ENCODE assay signal across 10 mouse cellular contexts in the genomic region with DNA sequence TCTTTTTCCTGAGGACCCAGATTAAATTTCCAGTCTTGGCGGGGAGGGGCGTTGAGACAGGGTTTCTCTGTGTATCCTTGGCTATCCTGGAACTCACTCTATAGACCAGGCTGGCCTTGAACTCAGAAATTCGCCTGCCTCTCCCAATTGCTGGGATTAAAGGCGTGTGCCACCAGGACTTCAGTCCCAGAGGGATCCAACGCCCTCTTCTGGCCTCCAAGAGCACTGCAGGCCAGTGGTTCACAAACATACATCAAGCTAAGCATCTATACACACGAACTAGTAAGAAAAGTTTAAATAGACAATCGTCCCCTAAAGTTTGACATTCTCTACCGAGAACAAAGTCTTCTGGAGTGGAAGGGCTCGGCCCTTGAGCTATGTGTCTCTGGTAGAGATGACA.
DNase-seq lines count a peak whose midpoint lies in the region; ATAC-seq and TF ChIP-seq lines count a peak whose summit lies in the region.
"Had no signal": no experiment of that assay in that cellular context is flagged by ENCODE, and none has a peak within 500 bp of the region (broad histone marks: within the 10 kb centered on the region; RNA-seq: fewer than 3 reads in every experiment).

No protein-coding gene starts in this region.

- H3K9me3 ChIP-seq in midbrain, postnatal 0 days (ENCODE audit: low read length), result no peaks in the 10 kb centered on the region
- no peaks in the 10 kb centered on the region for H3K9me3 ChIP-seq in midbrain, embryonic 14.5 days (ENCODE audit: control insufficient read depth, low read length)
- H3K9me3 ChIP-seq in hindbrain, embryonic 14.5 days (ENCODE audit: control insufficient read depth, low read length), result no peaks in the 10 kb centered on the region
- no peaks in the 10 kb centered on the region for H3K9me3 ChIP-seq in forebrain, embryonic 11.5 days (ENCODE audit: control insufficient read depth, low read length)
- H3K9me3 ChIP-seq: neural tube, embryonic 15.5 days had no signal

- no peaks in the 10 kb centered on the region for H3K27me3 ChIP-seq in midbrain, postnatal 0 days (ENCODE audit: insufficient read depth, low read length)
- no peaks in the 10 kb centered on the region for H3K27me3 ChIP-seq in midbrain, embryonic 14.5 days (ENCODE audit: control insufficient read depth, insufficient read depth, low read length)
- H3K27me3 ChIP-seq in hindbrain, embryonic 14.5 days (ENCODE audit: control insufficient read depth, insufficient read depth, low read length), result no peaks in the 10 kb centered on the region
- H3K27me3 ChIP-seq in forebrain, embryonic 11.5 days (ENCODE audit: control insufficient read depth, insufficient read depth, low read length), result no peaks in the 10 kb centered on the region
- H3K27me3 ChIP-seq: neural tube, embryonic 15.5 days had no signal

- H3K4me1 ChIP-seq in midbrain, postnatal 0 days (ENCODE audit: insufficient read depth, low read length), result no peaks in the 10 kb centered on the region
- no peaks in the 10 kb centered on the region for H3K4me1 ChIP-seq in midbrain, embryonic 14.5 days (ENCODE audit: control insufficient read depth, insufficient read depth, low read length)
- H3K4me1 ChIP-seq in hindbrain, embryonic 14.5 days (replicated peaks; ENCODE audit: control insufficient read depth, insufficient read depth, low read length), result no peaks in the 10 kb centered on the region
- H3K4me1 ChIP-seq in forebrain, embryonic 11.5 days (replicated peaks; ENCODE audit: control insufficient read depth, insufficient read depth, low read length), result no peaks in the 10 kb centered on the region

- WGBS in midbrain, postnatal 0 days, result 74% methylated on average over 9 of the region's 9 CpGs
- WGBS in midbrain, embryonic 14.5 days, result 73% methylated on average over 9 of the region's 9 CpGs
- 78% methylated on average over 9 of the region's 9 CpGs for WGBS in hindbrain, embryonic 14.5 days
- 76% methylated on average over 9 of the region's 9 CpGs for WGBS in forebrain, embryonic 11.5 days

- TF ChIP-seq CTCF in midbrain, postnatal 0 days (IDR thresholded peaks at IDR 0.05), result peak; percentile 48

- H3K36me3 ChIP-seq in midbrain, postnatal 0 days (ENCODE audit: insufficient read depth, low read length), result no peaks in the 10 kb centered on the region
- peaks cover under 1% of the 10 kb centered on the region; the same call in 1 of the 2 replicates for H3K36me3 ChIP-seq in midbrain, embryonic 14.5 days (ENCODE audit: control insufficient read depth, insufficient read depth, low read length)
- H3K36me3 ChIP-seq in hindbrain, embryonic 14.5 days (replicated peaks; ENCODE audit: control insufficient read depth, insufficient read depth), result no peaks in the 10 kb centered on the region
- no peaks in the 10 kb centered on the region for H3K36me3 ChIP-seq in forebrain, embryonic 11.5 days (ENCODE audit: control insufficient read depth, insufficient read depth, low read length)

- no peak overlapping the region for H3K27ac ChIP-seq in midbrain, postnatal 0 days (ENCODE audit: low read depth, low read length)
- H3K27ac ChIP-seq in midbrain, embryonic 14.5 days (replicated peaks; ENCODE audit: low read depth, low read length), result no peak overlapping the region
- H3K27ac ChIP-seq in hindbrain, embryonic 14.5 days, result no peak overlapping the region
- no peak overlapping the region for H3K27ac ChIP-seq in forebrain, embryonic 11.5 days (ENCODE audit: low read depth, low read length)
- H3K27ac ChIP-seq: neural tube, embryonic 15.5 days had no signal

- peak; percentile 23 to 35 for DNase-seq in cerebellum, postnatal 14 days
- DNase-seq in cerebellum, adult 9-10 months, result no peak
- no peak for DNase-seq in midbrain, postnatal 0 days (ENCODE audit: low spot score)
- no peak for DNase-seq in midbrain, embryonic 14.5 days
- peak; percentile 49 for DNase-seq in thymus, postnatal 14 days
- no peak for DNase-seq in hindbrain, embryonic 14.5 days (ENCODE audit: low spot score)
- DNase-seq in forebrain, embryonic 11.5 days (ENCODE audit: low spot score), result no peak
- DNase-seq: heart, postnatal 14 days had no signal

- no peak overlapping the region for H3K9ac ChIP-seq in midbrain, postnatal 0 days (replicated peaks; ENCODE audit: low read length, poor library complexity, severe bottlenecking)
- no peak overlapping the region for H3K9ac ChIP-seq in midbrain, embryonic 14.5 days (replicated peaks; ENCODE audit: low read length)
- H3K9ac ChIP-seq in hindbrain, embryonic 14.5 days, result no peak overlapping the region
- no peak overlapping the region for H3K9ac ChIP-seq in forebrain, embryonic 11.5 days (ENCODE audit: low read length)
- H3K9ac ChIP-seq: neural tube, embryonic 15.5 days had no signal

- no peak for ATAC-seq in midbrain, postnatal 0 days (ENCODE audit: low FRiP score)
- no peak for ATAC-seq in midbrain, embryonic 14.5 days (ENCODE audit: low FRiP score, low TSS enrichment)
- ATAC-seq in granulocyte monocyte progenitor cell, adult 5-6 weeks (replicated peaks; ENCODE audit: poor library complexity, severe bottlenecking), result peak; percentile 49
- no peak for ATAC-seq in hindbrain, embryonic 14.5 days (ENCODE audit: low FRiP score)
- ATAC-seq in forebrain, embryonic 11.5 days (replicated peaks; ENCODE audit: low FRiP score), result no peak

- H3K4me2 ChIP-seq in midbrain, postnatal 0 days (ENCODE audit: low read depth, low read length, poor library complexity, severe bottlenecking), result no peak overlapping the region
- H3K4me2 ChIP-seq in midbrain, embryonic 14.5 days (ENCODE audit: low read length), result no peak overlapping the region
- no peak overlapping the region for H3K4me2 ChIP-seq in hindbrain, embryonic 14.5 days (replicated peaks)
- H3K4me2 ChIP-seq in forebrain, embryonic 11.5 days (ENCODE audit: low read depth, low read length, severe bottlenecking), result no peak overlapping the region
- H3K4me2 ChIP-seq: neural tube, embryonic 15.5 days had no signal

- H3K4me3 ChIP-seq in midbrain, postnatal 0 days (ENCODE audit: low read depth, low read length), result no peak overlapping the region
- H3K4me3 ChIP-seq in midbrain, embryonic 14.5 days (replicated peaks; ENCODE audit: low read depth, low read length), result no peak overlapping the region
- no peak overlapping the region for H3K4me3 ChIP-seq in hindbrain, embryonic 14.5 days (replicated peaks; ENCODE audit: low read length)
- no peak overlapping the region for H3K4me3 ChIP-seq in forebrain, embryonic 11.5 days (ENCODE audit: low read depth, low read length)
- H3K4me3 ChIP-seq: neural tube, embryonic 15.5 days had no signal

Comparison
In these comparisons a context has a peak if more than half of its experiments do, and no peak if none do; other contexts are left out.
1. DNase-seq: peak in cerebellum, postnatal 14 days (2 of 2) and thymus, postnatal 14 days (single experiment); none in cerebellum, adult 9-10 months (single experiment), midbrain, postnatal 0 days (single experiment), midbrain, embryonic 14.5 days (single experiment), hindbrain, embryonic 14.5 days (single experiment) and forebrain, embryonic 11.5 days (single experiment).